Mouse (Mus musculus): Measurements from ENCODE around the gene Bloc1s1. TPM values are rescaled to one million over a fixed set of nuclear protein-coding genes. Genes with fewer than 3 reads are reported as not detected.

Bloc1s1 gene
- polyA plus RNA-seq, 1 experiment: 113 TPM

- no peak for DNase-seq (ENCODE audit: low read depth in 1 of 2, low spot score in 2 of 2)
- 94% methylated on average over 6 of the region's 6 CpGs for WGBS
- Histone ChIP-seq H3K4me3 (ENCODE audit: extremely low read depth, insufficient read depth, insufficient read length) (no peak overlapping the region), H3K27me3 (ENCODE audit: control insufficient read depth, insufficient read depth, low read length) (no peaks in the 10 kb centered on the region), H3K4me1 (ENCODE audit: control insufficient read depth, insufficient read depth, insufficient read length) (peaks cover under 1% of the 10 kb centered on the region; the same call in 1 of the 2 replicates), H3K36me3 (ENCODE audit: control insufficient read depth, insufficient read depth, low read length) (peaks cover 9% of the 10 kb centered on the region), H3K27ac (ENCODE audit: insufficient read depth, low read length) (no peak overlapping the region)
- no peak for TF ChIP-seq CTCF (IDR thresholded peaks at IDR 0.05; ENCODE audit: extremely low read depth, insufficient read depth, insufficient read length, insufficient replicate concordance)
- no peak for TF ChIP-seq POLR2A (IDR thresholded peaks at IDR 0.05; ENCODE audit: low read depth, low read length)
These were observed 6.4 kb downstream of the Bloc1s1 start for GRCm38 (mm10) chr10:128917400-128917799.

GRCm38 (mm10) chr10:128916665-128917064, 7.2 kb downstream of the Bloc1s1 start:
- DNase-seq (ENCODE audit: low read depth in 1 of 2, low spot score in 2 of 2): no peak
- Histone ChIP-seq H3K4me1 (ENCODE audit: control insufficient read depth, insufficient read depth, insufficient read length) (no peaks in the 10 kb centered on the region), H3K36me3 (ENCODE audit: control insufficient read depth, insufficient read depth, low read length) (peaks cover 9% of the 10 kb centered on the region), H3K27ac (ENCODE audit: insufficient read depth, low read length) (no peak overlapping the region), H3K27me3 (ENCODE audit: control insufficient read depth, insufficient read depth, low read length) (no peaks in the 10 kb centered on the region), H3K4me3 (ENCODE audit: extremely low read depth, insufficient read depth, insufficient read length) (no peak overlapping the region)
- 93% methylated on average over 3 of the region's 3 CpGs for WGBS
- TF ChIP-seq CTCF (IDR thresholded peaks at IDR 0.05; ENCODE audit: extremely low read depth, insufficient read depth, insufficient read length, insufficient replicate concordance) (no peak), POLR2A (IDR thresholded peaks at IDR 0.05; ENCODE audit: low read depth, low read length) (no peak)

GRCm38 (mm10) chr10:128915550-128915949, 8.3 kb downstream of the Bloc1s1 start:
- no peak for DNase-seq (ENCODE audit: low read depth in 1 of 2, low spot score in 2 of 2)
- H3K4me3 ChIP-seq (ENCODE audit: extremely low read depth, insufficient read depth, insufficient read length): no peak overlapping the region
- whole genome bisulfite sequencing: 86% methylated on average over 2 of the region's 2 CpGs
- H3K27ac ChIP-seq (ENCODE audit: insufficient read depth, low read length): no peak overlapping the region
- H3K36me3 ChIP-seq (ENCODE audit: control insufficient read depth, insufficient read depth, low read length): peaks cover 9% of the 10 kb centered on the region
- H3K4me1 ChIP-seq (ENCODE audit: control insufficient read depth, insufficient read depth, insufficient read length): no peaks in the 10 kb centered on the region
- no peaks in the 10 kb centered on the region for H3K27me3 ChIP-seq (ENCODE audit: control insufficient read depth, insufficient read depth, low read length)
- no peak for TF ChIP-seq CTCF (IDR thresholded peaks at IDR 0.05; ENCODE audit: extremely low read depth, insufficient read depth, insufficient read length, insufficient replicate concordance)
- TF ChIP-seq POLR2A (IDR thresholded peaks at IDR 0.05; ENCODE audit: low read depth, low read length): no peak

- Histone ChIP-seq H3K4me1 (ENCODE audit: control insufficient read depth, insufficient read depth, insufficient read length) (peaks cover 9% of the 10 kb centered on the region; the same call in 1 of the 2 replicates), H3K4me3 (ENCODE audit: extremely low read depth, insufficient read depth, insufficient read length) (no peak overlapping the region), H3K27me3 (ENCODE audit: control insufficient read depth, insufficient read depth, low read length) (peaks cover 14% of the 10 kb centered on the region), H3K36me3 (ENCODE audit: control insufficient read depth, insufficient read depth, low read length) (peaks cover 5% of the 10 kb centered on the region; the same call in 1 of the 2 replicates), H3K27ac (ENCODE audit: insufficient read depth, low read length) (no peak overlapping the region)
- DNase-seq (ENCODE audit: low read depth in 1 of 2, low spot score in 2 of 2): no peak
- 91% methylated on average over 12 of the region's 12 CpGs for WGBS
- TF ChIP-seq CTCF (IDR thresholded peaks at IDR 0.05; ENCODE audit: extremely low read depth, insufficient read depth, insufficient read length, insufficient replicate concordance) (no peak), POLR2A (IDR thresholded peaks at IDR 0.05; ENCODE audit: low read depth, low read length) (no peak)
These were observed 10.1 kb downstream of the Bloc1s1 start for GRCm38 (mm10) chr10:128913696-128914095.

- peaks cover 9% of the 10 kb centered on the region; the same call in 1 of the 2 replicates for H3K4me1 ChIP-seq (ENCODE audit: control insufficient read depth, insufficient read depth, insufficient read length)
- peaks cover 14% of the 10 kb centered on the region for H3K27me3 ChIP-seq (ENCODE audit: control insufficient read depth, insufficient read depth, low read length)
- TF ChIP-seq POLR2A (IDR thresholded peaks at IDR 0.05; ENCODE audit: low read depth, low read length): no peak
- TF ChIP-seq CTCF (IDR thresholded peaks at IDR 0.05; ENCODE audit: extremely low read depth, insufficient read depth, insufficient read length, insufficient replicate concordance): peak; percentile 82; the same call in 1 of the 2 replicates
- 21% methylated on average over 5 of the region's 5 CpGs for WGBS
- DNase-seq (ENCODE audit: low read depth in 1 of 2, low spot score in 2 of 2): peak; percentile 61 to 75
- H3K36me3 ChIP-seq (ENCODE audit: control insufficient read depth, insufficient read depth, low read length): peaks cover 3% of the 10 kb centered on the region; the same call in 1 of the 2 replicates
- no peak overlapping the region for H3K27ac ChIP-seq (ENCODE audit: insufficient read depth, low read length)
- H3K4me3 ChIP-seq (ENCODE audit: extremely low read depth, insufficient read depth, insufficient read length): no peak overlapping the region
These were observed 10.6 kb downstream of the Bloc1s1 start for GRCm38 (mm10) chr10:128913219-128913618.

GRCm38 (mm10) chr10:128912791-128913190, 11.0 kb downstream of the Bloc1s1 start:
- Histone ChIP-seq H3K4me3 (ENCODE audit: extremely low read depth, insufficient read depth, insufficient read length) (no peak overlapping the region), H3K36me3 (ENCODE audit: control insufficient read depth, insufficient read depth, low read length) (peaks cover 3% of the 10 kb centered on the region; the same call in 1 of the 2 replicates), H3K27me3 (ENCODE audit: control insufficient read depth, insufficient read depth, low read length) (peaks cover 14% of the 10 kb centered on the region), H3K27ac (ENCODE audit: insufficient read depth, low read length) (no peak overlapping the region), H3K4me1 (ENCODE audit: control insufficient read depth, insufficient read depth, insufficient read length) (peaks cover 9% of the 10 kb centered on the region; the same call in 1 of the 2 replicates)
- no peak for DNase-seq (ENCODE audit: low read depth in 1 of 2, low spot score in 2 of 2)
- TF ChIP-seq CTCF (IDR thresholded peaks at IDR 0.05; ENCODE audit: extremely low read depth, insufficient read depth, insufficient read length, insufficient replicate concordance) (no peak), POLR2A (IDR thresholded peaks at IDR 0.05; ENCODE audit: low read depth, low read length) (no peak)
- 72% methylated on average over 4 of the region's 4 CpGs for WGBS

- H3K27me3 ChIP-seq (ENCODE audit: control insufficient read depth, insufficient read depth, low read length): peaks cover 14% of the 10 kb centered on the region
- TF ChIP-seq CTCF (IDR thresholded peaks at IDR 0.05; ENCODE audit: extremely low read depth, insufficient read depth, insufficient read length, insufficient replicate concordance) (no peak), POLR2A (IDR thresholded peaks at IDR 0.05; ENCODE audit: low read depth, low read length) (no peak)
- H3K4me1 ChIP-seq (ENCODE audit: control insufficient read depth, insufficient read depth, insufficient read length): peaks cover 9% of the 10 kb centered on the region; the same call in 1 of the 2 replicates
- H3K36me3 ChIP-seq (ENCODE audit: control insufficient read depth, insufficient read depth, low read length): no peaks in the 10 kb centered on the region
- WGBS: 80% methylated on average over 4 of the region's 4 CpGs
- no peak overlapping the region for H3K4me3 ChIP-seq (ENCODE audit: extremely low read depth, insufficient read depth, insufficient read length)
- H3K27ac ChIP-seq (ENCODE audit: insufficient read depth, low read length): no peak overlapping the region
- no peak for DNase-seq (ENCODE audit: low read depth in 1 of 2, low spot score in 2 of 2)
These were observed 11.6 kb downstream of the Bloc1s1 start for GRCm38 (mm10) chr10:128912268-128912667.
